Mouse (Mus musculus): ENCODE measurements around the gene Rhag. TPM values are rescaled to one million over a fixed set of nuclear protein-coding genes. Genes with fewer than 3 reads are reported as not detected.
A peak's percentile ranks its signal among the peaks of the same experiment; 100 is the strongest.

Rhag gene
- under 1 TPM in 1 of 2 experiments, not detected in 1; 0.81 TPM for total RNA-seq (2021)
- long read RNA-seq, experiment 1 = 0 reads
- long read RNA-seq, experiment 2 = 0 reads

- no peak for DNase-seq
These were observed at the start of gene Rhag for GRCm38 (mm10) chr17:40810934-40811333. TSS of gene Rhag (plus strand) at chr17:40811126.

- DNase-seq = no peak
These were observed 47.3 kb upstream of the Rhag start for GRCm38 (mm10) chr17:40763662-40764061.

GRCm38 (mm10) chr17:40767120-40767519, 43.8 kb upstream of the Rhag start:
- no peak for DNase-seq

- DNase-seq = no peak
These were observed 21.0 kb upstream of the Rhag start for GRCm38 (mm10) chr17:40789877-40790276.

- no peak for DNase-seq
These were observed 16.7 kb upstream of the Rhag start for GRCm38 (mm10) chr17:40793921-40794854.

GRCm38 (mm10) chr17:40802707-40803340, 8.1 kb upstream of the Rhag start:
- DNase-seq = no peak

- DNase-seq = no peak
These were observed 4.4 kb upstream of the Rhag start for GRCm38 (mm10) chr17:40806550-40806949.

GRCm38 (mm10) chr17:40806953-40807572, 3.9 kb upstream of the Rhag start, which contains the start of gene Crisp2:
TSS of gene Crisp2 (minus strand) at chr17:40807003.
- no peak for DNase-seq

- DNase-seq = no peak
These were observed 2.9 kb upstream of the Rhag start for GRCm38 (mm10) chr17:40808071-40808470.

- no peak for DNase-seq
These were observed 634 bp downstream of the Rhag start for GRCm38 (mm10) chr17:40811560-40811959.

- DNase-seq = no peak
These were observed 1.3 kb downstream of the Rhag start for GRCm38 (mm10) chr17:40812259-40812658.

- DNase-seq = no peak
These were observed 6.5 kb downstream of the Rhag start for GRCm38 (mm10) chr17:40817340-40817943.

GRCm38 (mm10) chr17:40821477-40821876, 10.6 kb downstream of the Rhag start:
- no peak for DNase-seq

- no peak for DNase-seq
These were observed 12.9 kb downstream of the Rhag start for GRCm38 (mm10) chr17:40823817-40824216.

GRCm38 (mm10) chr17:40824549-40824948, 13.6 kb downstream of the Rhag start:
- peak; percentile 23 for DNase-seq

GRCm38 (mm10) chr17:40831870-40832269, 20.9 kb downstream of the Rhag start:
- DNase-seq = no peak

- no peak for DNase-seq
These were observed 26.4 kb downstream of the Rhag start for GRCm38 (mm10) chr17:40837308-40837707.

GRCm38 (mm10) chr17:40855065-40855464, 44.1 kb downstream of the Rhag start:
- no peak for DNase-seq

GRCm38 (mm10) chr17:40868952-40869747, 58.2 kb downstream of the Rhag start:
- DNase-seq = no peak

- DNase-seq = no peak
These were observed 61.7 kb downstream of the Rhag start for GRCm38 (mm10) chr17:40872626-40873025.

- no peak for DNase-seq
These were observed 62.7 kb downstream of the Rhag start for GRCm38 (mm10) chr17:40873582-40874011.

Data from gastrocnemius, postnatal 10 days (tissue).